Mouse (Mus musculus) lung, postnatal 0 days (tissue): ENCODE measurements around the gene Msantd2.

ENCODE experiments used
- CTCF ChIP-seq: IDR thresholded peaks from 2 replicates; pipeline ENCODE4 v1.5.1; 2016; ENCODE audit warnings: antibody characterized with exemption, mild to moderate bottlenecking
- EP300 ChIP-seq: IDR thresholded peaks from 2 replicates; pipeline ENCODE4 v1.6.1; 2016; ENCODE audit warnings: antibody characterized with exemption, mild to moderate bottlenecking, control low read depth

GRCm38 (mm10) chr9:37456481-37456910 lies 32.6 kb upstream of the Msantd2 start:
- TF ChIP-seq CTCF: no peak
- TF ChIP-seq EP300: no peak
